Mouse (Mus musculus): Measurements from ENCODE around the gene Cfap43. TPM values are rescaled to one million over a fixed set of nuclear protein-coding genes. Genes with fewer than 3 reads are reported as not detected.

The Cfap43 gene
- 2.0 and 3.6 TPM in 2 replicates for polyA plus RNA-seq (2015; fragmentation: Nextera tagmentation; extraction: Ambion mirVana)

GRCm38 (mm10) chr19:47919126-47919965 lies at the start of gene Cfap43, which contains the start of gene Itprip:
Gene Cfap43 (minus strand): TSS chr19:47919287.
Gene Itprip (minus strand): TSS chr19:47919299.
- Histone ChIP-seq H3K27me3 (no peaks in the 10 kb centered on the region), H3K27ac (replicated peaks) (peak within 1 kb of the TSS; percentile 95), H3K4me1 (peaks cover 30% of the 10 kb centered on the region), H3K4me2 (replicated peaks) (peak within 1 kb of the TSS; percentile 79), H3K9me3 (replicated peaks) (no peaks in the 10 kb centered on the region), H3K9ac (peak within 1 kb of the TSS; percentile 85), H3K36me3 (no peaks in the 10 kb centered on the region), H3K4me3 (replicated peaks) (peak within 1 kb of the TSS; percentile 91)
- ATAC-seq (ENCODE audit: insufficient number of reproducible peaks, low FRiP score, low TSS enrichment, low read depth), result peak; percentile 79
- under 1% methylated on average over 48 of the region's 48 CpGs for WGBS

GRCm38 (mm10) chr19:47958181-47958580 lies 39.1 kb upstream of the Cfap43 start:
- no peaks in the 10 kb centered on the region for H3K27me3 ChIP-seq
- WGBS, result 63% methylated on average over 13 of the region's 13 CpGs
- no peak overlapping the region for H3K27ac ChIP-seq (replicated peaks)
- no peaks in the 10 kb centered on the region for H3K4me1 ChIP-seq
- no peak overlapping the region for H3K4me3 ChIP-seq (replicated peaks)
- ATAC-seq (ENCODE audit: insufficient number of reproducible peaks, low FRiP score, low TSS enrichment, low read depth), result no peak
- H3K4me2 ChIP-seq (replicated peaks), result no peak overlapping the region
- no peaks in the 10 kb centered on the region for H3K9me3 ChIP-seq (replicated peaks)
- H3K36me3 ChIP-seq, result no peaks in the 10 kb centered on the region
- no peak overlapping the region for H3K9ac ChIP-seq

GRCm38 (mm10) chr19:47953169-47953568 lies 34.1 kb upstream of the Cfap43 start:
- no peaks in the 10 kb centered on the region for H3K4me1 ChIP-seq
- no peak overlapping the region for H3K4me2 ChIP-seq (replicated peaks)
- 66% methylated on average over 9 of the region's 9 CpGs for WGBS
- H3K9ac ChIP-seq, result no peak overlapping the region
- no peaks in the 10 kb centered on the region for H3K9me3 ChIP-seq (replicated peaks)
- no peak for ATAC-seq (ENCODE audit: insufficient number of reproducible peaks, low FRiP score, low TSS enrichment, low read depth)
- no peak overlapping the region for H3K27ac ChIP-seq (replicated peaks)
- H3K36me3 ChIP-seq, result no peaks in the 10 kb centered on the region
- H3K27me3 ChIP-seq, result no peaks in the 10 kb centered on the region
- H3K4me3 ChIP-seq (replicated peaks), result no peak overlapping the region

- no peaks in the 10 kb centered on the region for H3K36me3 ChIP-seq
- H3K4me3 ChIP-seq (replicated peaks), result no peak overlapping the region
- no peak overlapping the region for H3K9ac ChIP-seq
- ATAC-seq (ENCODE audit: insufficient number of reproducible peaks, low FRiP score, low TSS enrichment, low read depth), result no peak
- H3K27me3 ChIP-seq, result no peaks in the 10 kb centered on the region
- H3K27ac ChIP-seq (replicated peaks), result no peak overlapping the region
- 87% methylated on average over 7 of the region's 7 CpGs for WGBS
- no peaks in the 10 kb centered on the region for H3K9me3 ChIP-seq (replicated peaks)
- peaks cover 9% of the 10 kb centered on the region for H3K4me1 ChIP-seq
- no peak overlapping the region for H3K4me2 ChIP-seq (replicated peaks)
These were observed 31.9 kb upstream of the Cfap43 start for GRCm38 (mm10) chr19:47950946-47951345.

- ATAC-seq (ENCODE audit: insufficient number of reproducible peaks, low FRiP score, low TSS enrichment, low read depth), result no peak
- H3K27ac ChIP-seq (replicated peaks), result no peak overlapping the region
- peaks cover 9% of the 10 kb centered on the region for H3K4me1 ChIP-seq
- H3K9ac ChIP-seq, result no peak overlapping the region
- H3K4me3 ChIP-seq (replicated peaks), result peak overlapping the region; percentile 6; the same call in 1 of the 2 replicates
- no peaks in the 10 kb centered on the region for H3K27me3 ChIP-seq
- H3K4me2 ChIP-seq (replicated peaks), result peak overlapping the region; percentile 44
- 23% methylated on average over 23 of the region's 23 CpGs for WGBS
- H3K36me3 ChIP-seq, result no peaks in the 10 kb centered on the region
- no peaks in the 10 kb centered on the region for H3K9me3 ChIP-seq (replicated peaks)
These were observed 27.9 kb upstream of the Cfap43 start for GRCm38 (mm10) chr19:47946821-47947465.

GRCm38 (mm10) chr19:47939361-47939760 lies 20.3 kb upstream of the Cfap43 start:
- H3K27me3 ChIP-seq, result peaks cover 21% of the 10 kb centered on the region
- H3K4me1 ChIP-seq, result peaks cover 8% of the 10 kb centered on the region; the same call in 1 of the 2 replicates
- no peak overlapping the region for H3K4me2 ChIP-seq (replicated peaks)
- no peak overlapping the region for H3K9ac ChIP-seq
- no peak overlapping the region for H3K27ac ChIP-seq (replicated peaks)
- no peak overlapping the region for H3K4me3 ChIP-seq (replicated peaks)
- no peak for ATAC-seq (ENCODE audit: insufficient number of reproducible peaks, low FRiP score, low TSS enrichment, low read depth)
- no peaks in the 10 kb centered on the region for H3K36me3 ChIP-seq
- WGBS, result 82% methylated on average over 6 of the region's 6 CpGs
- no peaks in the 10 kb centered on the region for H3K9me3 ChIP-seq (replicated peaks)

GRCm38 (mm10) chr19:47937443-47938406 lies 18.6 kb upstream of the Cfap43 start, which contains the start of gene Cfap58:
Gene Cfap58 (plus strand): TSS chr19:47937675.
- H3K4me3 ChIP-seq (replicated peaks), result peak within 1 kb of the TSS; percentile 42
- WGBS, result 5% methylated on average over 41 of the region's 41 CpGs
- H3K9me3 ChIP-seq (replicated peaks), result no peaks in the 10 kb centered on the region
- H3K4me2 ChIP-seq (replicated peaks), result peak within 1 kb of the TSS; percentile 84
- H3K36me3 ChIP-seq, result no peaks in the 10 kb centered on the region
- H3K27ac ChIP-seq (replicated peaks), result no peak within 1 kb of the TSS
- H3K27me3 ChIP-seq, result peaks cover 21% of the 10 kb centered on the region
- no peak within 1 kb of the TSS for H3K9ac ChIP-seq
- ATAC-seq (ENCODE audit: insufficient number of reproducible peaks, low FRiP score, low TSS enrichment, low read depth), result peak; percentile 67
- peaks cover 8% of the 10 kb centered on the region; the same call in 1 of the 2 replicates for H3K4me1 ChIP-seq

- Histone ChIP-seq H3K9me3 (replicated peaks) (no peaks in the 10 kb centered on the region), H3K4me2 (replicated peaks) (peak overlapping the region; percentile 84; the same call in 1 of the 2 replicates), H3K4me1 (peaks cover 8% of the 10 kb centered on the region; the same call in 1 of the 2 replicates), H3K9ac (no peak overlapping the region), H3K36me3 (no peaks in the 10 kb centered on the region), H3K4me3 (replicated peaks) (no peak overlapping the region; the same call in 1 of the 2 replicates), H3K27ac (replicated peaks) (no peak overlapping the region), H3K27me3 (peaks cover 21% of the 10 kb centered on the region)
- WGBS, result 68% methylated on average over 9 of the region's 9 CpGs
- no peak for ATAC-seq (ENCODE audit: insufficient number of reproducible peaks, low FRiP score, low TSS enrichment, low read depth)
These were observed 17.9 kb upstream of the Cfap43 start for GRCm38 (mm10) chr19:47936938-47937337.

GRCm38 (mm10) chr19:47936490-47936889 lies 17.4 kb upstream of the Cfap43 start:
- H3K4me3 ChIP-seq (replicated peaks), result no peak overlapping the region
- no peak for ATAC-seq (ENCODE audit: insufficient number of reproducible peaks, low FRiP score, low TSS enrichment, low read depth)
- no peaks in the 10 kb centered on the region for H3K9me3 ChIP-seq (replicated peaks)
- H3K27ac ChIP-seq (replicated peaks), result no peak overlapping the region
- H3K27me3 ChIP-seq, result peaks cover 21% of the 10 kb centered on the region
- no peaks in the 10 kb centered on the region for H3K36me3 ChIP-seq
- H3K4me1 ChIP-seq, result peaks cover 8% of the 10 kb centered on the region; the same call in 1 of the 2 replicates
- no peak overlapping the region for H3K9ac ChIP-seq
- H3K4me2 ChIP-seq (replicated peaks), result no peak overlapping the region
- WGBS, result 88% methylated on average over 11 of the region's 11 CpGs

- H3K4me3 ChIP-seq (replicated peaks), result no peak overlapping the region
- no peak overlapping the region for H3K9ac ChIP-seq
- peaks cover 21% of the 10 kb centered on the region for H3K27me3 ChIP-seq
- WGBS, result 75% methylated on average over 6 of the region's 6 CpGs
- H3K27ac ChIP-seq (replicated peaks), result no peak overlapping the region
- no peaks in the 10 kb centered on the region for H3K9me3 ChIP-seq (replicated peaks)
- no peaks in the 10 kb centered on the region for H3K36me3 ChIP-seq
- ATAC-seq (ENCODE audit: insufficient number of reproducible peaks, low FRiP score, low TSS enrichment, low read depth), result no peak
- H3K4me2 ChIP-seq (replicated peaks), result no peak overlapping the region
- peaks cover 8% of the 10 kb centered on the region; the same call in 1 of the 2 replicates for H3K4me1 ChIP-seq
These were observed 16.4 kb upstream of the Cfap43 start for GRCm38 (mm10) chr19:47935530-47935929.
